Mouse (Mus musculus) midbrain, embryonic 15.5 days (tissue): ENCODE measurements around the gene Trpv2. TPM values are rescaled to one million over a fixed set of nuclear protein-coding genes. Genes with fewer than 3 reads are reported as not detected.

Experiments used
- ATAC-seq: fragments of 200-750 bp; cut with Nextera tagmentation; replicated peaks from 2 replicates; pipeline ENCODE4 v1.8.0; 2017; ENCODE audit warnings: moderate TSS enrichment
- H3K27ac ChIP-seq: fragments of 300-500 bp; sonication (generic); 2 replicates; pipeline ENCODE4 v1.5.1; 2015; ENCODE audit warnings: mild to moderate bottlenecking, inconsistent platforms
- H3K27me3 ChIP-seq: fragments of 300-500 bp; sonication (generic); replicated peaks from 2 replicates; pipeline ENCODE4 v1.6.1; 2015; ENCODE audit warnings: inconsistent platforms
- H3K36me3 ChIP-seq: fragments of 300-500 bp; sonication (generic); replicated peaks from 2 replicates; pipeline ENCODE4 v1.6.1; 2015; ENCODE audit warnings: inconsistent platforms
- H3K4me1 ChIP-seq: fragments of 300-500 bp; sonication (generic); 2 replicates; pipeline ENCODE4 v1.6.1; 2015; ENCODE audit warnings: inconsistent platforms
- H3K4me2 ChIP-seq: fragments of 300-500 bp; sonication (generic); 2 replicates; pipeline ENCODE4 v1.6.1; 2015; ENCODE audit warnings: inconsistent platforms, mild to moderate bottlenecking, moderate library complexity
- H3K4me3 ChIP-seq: fragments of 300-500 bp; sonication (generic); 2 replicates; pipeline ENCODE4 v1.5.1; 2015; ENCODE audit warnings: mild to moderate bottlenecking, inconsistent platforms
- H3K9ac ChIP-seq: fragments of 300-500 bp; sonication (generic); 2 replicates; pipeline ENCODE4 v1.6.1; 2015; ENCODE audit warnings: mild to moderate bottlenecking, inconsistent platforms
- H3K9me3 ChIP-seq: fragments of 300-500 bp; sonication (generic); 2 replicates; pipeline ENCODE4 v1.6.1; 2016; ENCODE audit warnings: inconsistent platforms
- WGBS: fragments of 180-500 bp; shearing (Covaris S2); methylation state at CpG from one replicate; pipeline ENCODE4 v1.1.7; 2015; ENCODE audit warnings: mixed read lengths; 5-methylcytosine and 5-hydroxymethylcytosine counted together
- polyA plus RNA-seq: library from polyadenylated mRNA; unstranded; fragments of >200 nt; fragmentation: Nextera tagmentation; extraction: Ambion mirVana; gene quantifications from 2 replicates; pipeline ENCODE4 v1.2.1, GENCODE M21; 2015

Trpv2 gene
- polyA plus RNA-seq, 1 experiment from 2014 or later = 35.8 TPM

GRCm38 (mm10) chr11:62638402-62638801, 64.1 kb downstream of the Trpv2 start:
- Histone ChIP-seq H3K9me3 (no peaks in the 10 kb centered on the region), H3K27me3 (no peaks in the 10 kb centered on the region), H3K9ac (no peak overlapping the region), H3K4me2 (no peak overlapping the region), H3K27ac (no peak overlapping the region), H3K4me3 (no peak overlapping the region), H3K4me1 (peaks cover 8% of the 10 kb centered on the region), H3K36me3 (no peaks in the 10 kb centered on the region)
- ATAC-seq = no peak
- WGBS = 96% methylated on average over 4 of the region's 4 CpGs

GRCm38 (mm10) chr11:62640378-62640777, 66.1 kb downstream of the Trpv2 start:
- H3K36me3 ChIP-seq = no peaks in the 10 kb centered on the region
- H3K27me3 ChIP-seq = no peaks in the 10 kb centered on the region
- H3K27ac ChIP-seq = no peak overlapping the region
- ATAC-seq = no peak
- H3K9ac ChIP-seq = no peak overlapping the region
- no peak overlapping the region for H3K4me3 ChIP-seq
- WGBS = 72% methylated on average over 3 of the region's 3 CpGs
- H3K4me2 ChIP-seq = no peak overlapping the region
- no peaks in the 10 kb centered on the region for H3K9me3 ChIP-seq
- peaks cover 24% of the 10 kb centered on the region for H3K4me1 ChIP-seq

- no peaks in the 10 kb centered on the region for H3K36me3 ChIP-seq
- peaks cover 43% of the 10 kb centered on the region for H3K4me1 ChIP-seq
- H3K27ac ChIP-seq = no peak overlapping the region
- H3K4me3 ChIP-seq = no peak overlapping the region
- no peaks in the 10 kb centered on the region for H3K9me3 ChIP-seq
- H3K4me2 ChIP-seq = no peak overlapping the region
- 58% methylated on average over 11 of the region's 11 CpGs for WGBS
- H3K27me3 ChIP-seq = no peaks in the 10 kb centered on the region
- no peak overlapping the region for H3K9ac ChIP-seq
- no peak for ATAC-seq
These were observed 67.9 kb downstream of the Trpv2 start for GRCm38 (mm10) chr11:62642023-62642844.

GRCm38 (mm10) chr11:62643011-62643631, 68.8 kb downstream of the Trpv2 start:
- Histone ChIP-seq H3K27me3 (no peaks in the 10 kb centered on the region), H3K9ac (no peak overlapping the region), H3K4me1 (peaks cover 49% of the 10 kb centered on the region), H3K36me3 (no peaks in the 10 kb centered on the region), H3K4me3 (no peak overlapping the region), H3K27ac (peak overlapping the region; percentile 27), H3K4me2 (no peak overlapping the region), H3K9me3 (no peaks in the 10 kb centered on the region)
- no peak for ATAC-seq
- WGBS = 59% methylated on average over 8 of the region's 8 CpGs

- Histone ChIP-seq H3K4me3 (no peak overlapping the region), H3K4me1 (peaks cover 50% of the 10 kb centered on the region), H3K36me3 (no peaks in the 10 kb centered on the region), H3K27ac (peak overlapping the region; percentile 27; the same call in 1 of the 2 replicates), H3K4me2 (no peak overlapping the region), H3K9me3 (no peaks in the 10 kb centered on the region), H3K9ac (no peak overlapping the region), H3K27me3 (no peaks in the 10 kb centered on the region)
- 87% methylated on average over 10 of the region's 10 CpGs for WGBS
- ATAC-seq = no peak
These were observed 69.5 kb downstream of the Trpv2 start for GRCm38 (mm10) chr11:62643681-62644363.

- no peak for ATAC-seq
- Histone ChIP-seq H3K4me2 (peak overlapping the region; percentile 84), H3K4me1 (peaks cover 57% of the 10 kb centered on the region), H3K27me3 (no peaks in the 10 kb centered on the region), H3K27ac (no peak overlapping the region), H3K36me3 (no peaks in the 10 kb centered on the region), H3K9me3 (no peaks in the 10 kb centered on the region), H3K9ac (no peak overlapping the region), H3K4me3 (no peak overlapping the region)
- WGBS = 78% methylated on average over 5 of the region's 5 CpGs
These were observed 70.5 kb downstream of the Trpv2 start for GRCm38 (mm10) chr11:62644602-62645336.

- Histone ChIP-seq H3K4me3 (no peak overlapping the region), H3K9me3 (no peaks in the 10 kb centered on the region), H3K4me2 (peak overlapping the region; percentile 84), H3K27ac (no peak overlapping the region), H3K27me3 (no peaks in the 10 kb centered on the region), H3K36me3 (no peaks in the 10 kb centered on the region), H3K9ac (no peak overlapping the region), H3K4me1 (peaks cover 57% of the 10 kb centered on the region)
- ATAC-seq = no peak
- 74% methylated on average over 4 of the region's 4 CpGs for WGBS
These were observed 71.0 kb downstream of the Trpv2 start for GRCm38 (mm10) chr11:62645337-62645675.

- no peaks in the 10 kb centered on the region for H3K9me3 ChIP-seq
- peaks cover 57% of the 10 kb centered on the region for H3K4me1 ChIP-seq
- 34% methylated on average over 8 of the region's 8 CpGs for WGBS
- peak overlapping the region; percentile 48; the same call in 1 of the 2 replicates for H3K27ac ChIP-seq
- no peak for ATAC-seq
- peak overlapping the region; percentile 84 for H3K4me2 ChIP-seq
- H3K9ac ChIP-seq = no peak overlapping the region
- H3K4me3 ChIP-seq = peak overlapping the region; percentile 84
- no peaks in the 10 kb centered on the region for H3K36me3 ChIP-seq
- H3K27me3 ChIP-seq = no peaks in the 10 kb centered on the region
These were observed 71.6 kb downstream of the Trpv2 start for GRCm38 (mm10) chr11:62645732-62646494.

GRCm38 (mm10) chr11:62646495-62646843, 72.2 kb downstream of the Trpv2 start:
- peak overlapping the region; percentile 48 for H3K27ac ChIP-seq
- H3K4me2 ChIP-seq = peak overlapping the region; percentile 84
- no peaks in the 10 kb centered on the region for H3K27me3 ChIP-seq
- H3K9me3 ChIP-seq = no peaks in the 10 kb centered on the region
- H3K9ac ChIP-seq = peak overlapping the region; percentile 12; the same call in 1 of the 2 replicates
- peak overlapping the region; percentile 84 for H3K4me3 ChIP-seq
- H3K36me3 ChIP-seq = no peaks in the 10 kb centered on the region
- H3K4me1 ChIP-seq = peaks cover 57% of the 10 kb centered on the region
- ATAC-seq = no peak
- WGBS = 27% methylated on average over 4 of the region's 4 CpGs

- Histone ChIP-seq H3K4me1 (peaks cover 53% of the 10 kb centered on the region), H3K9ac (peak overlapping the region; percentile 75; the same call in 1 of the 2 replicates)
- no peak for ATAC-seq
These were observed 72.8 kb downstream of the Trpv2 start for GRCm38 (mm10) chr11:62646958-62647515.

More at GRCm38 (mm10) chr11:62646958-62647515, 72.8 kb downstream of the Trpv2 start:
- WGBS = 56% methylated on average over 7 of the region's 7 CpGs
- H3K27me3 ChIP-seq = no peaks in the 10 kb centered on the region
- peak overlapping the region; percentile 84 for H3K4me2 ChIP-seq
- no peaks in the 10 kb centered on the region for H3K36me3 ChIP-seq
- no peaks in the 10 kb centered on the region for H3K9me3 ChIP-seq
- H3K4me3 ChIP-seq = peak overlapping the region; percentile 84
- H3K27ac ChIP-seq = peak overlapping the region; percentile 48; the same call in 1 of the 2 replicates
